Mouse (Mus musculus) MEL (cell line): Measurements from ENCODE around the gene Fut8. TPM values are rescaled to one million over a fixed set of nuclear protein-coding genes. Genes with fewer than 3 reads are reported as not detected.

Experiments
- DNase-seq: peaks from one replicate; pipeline ENCODE4 v3.0.0; 2011; ENCODE audit warnings: low read depth, low spot score
- H3K27ac ChIP-seq: 2 replicates; pipeline ENCODE4 v1.5.1; 2012; ENCODE audit warnings: low read depth, mild to moderate bottlenecking, control low read depth, low read length, moderate library complexity; ENCODE audit not compliant: control insufficient read depth
- H3K27me3 ChIP-seq, 2 experiments: fragments of 150-350 bp in 1 of 2; sonication (generic) in 1 of 2; 2 replicates each; pipeline ENCODE4 v1.6.1; 2012; ENCODE audit warnings: low read length in 2 of 2, mild to moderate bottlenecking in 2 of 2, improper control_type of control experiment in 1 of 2, moderate library complexity in 1 of 2; ENCODE audit not compliant: insufficient read depth in 2 of 2, control insufficient read depth in 1 of 2
- H3K36me3 ChIP-seq, 2 experiments: 2 replicates each; pipeline ENCODE4 v1.6.1; 2012 to 2014; ENCODE audit warnings: low read length in 2 of 2, improper control_type of control experiment in 1 of 2, inconsistent platforms in 1 of 2, mild to moderate bottlenecking in 1 of 2; ENCODE audit not compliant: insufficient read depth in 2 of 2, control insufficient read depth in 1 of 2
- H3K4me1 ChIP-seq, 2 experiments: fragments of 150-350 bp in 1 of 2; sonication (generic) in 1 of 2; 2 replicates each; pipeline ENCODE4 v1.6.1; 2012; ENCODE audit warnings: low read length in 2 of 2, improper control_type of control experiment in 1 of 2, mild to moderate bottlenecking in 1 of 2; ENCODE audit not compliant: insufficient read depth in 2 of 2, control insufficient read depth in 1 of 2
- H3K4me3 ChIP-seq, 2 experiments: fragments of 150-350 bp in 1 of 2; sonication (generic) in 1 of 2; 2 replicates each; pipeline ENCODE4 v1.5.1; 2012; ENCODE audit warnings: low read depth in 2 of 2, low read length in 2 of 2, mild to moderate bottlenecking in 2 of 2, moderate library complexity in 2 of 2, control low read depth in 1 of 2, improper control_type of control experiment in 1 of 2; ENCODE audit not compliant: control insufficient read depth in 1 of 2, insufficient read depth in 1 of 2
- H3K79me2 ChIP-seq: 2 replicates; pipeline ENCODE4 v1.6.1; 2012; ENCODE audit warnings: mild to moderate bottlenecking, low read length, moderate library complexity; ENCODE audit not compliant: control insufficient read depth, poor library complexity, insufficient read depth
- H3K9ac ChIP-seq: 2 replicates; pipeline ENCODE4 v1.6.1; 2012; ENCODE audit warnings: low read depth, mild to moderate bottlenecking, control low read depth, low read length, moderate library complexity; ENCODE audit not compliant: control insufficient read depth, poor library complexity, severe bottlenecking
- H3K9me3 ChIP-seq: fragments of 150-350 bp; sonication (generic); replicated peaks from 2 replicates; pipeline ENCODE4 v1.6.1; 2012; ENCODE audit warnings: mild to moderate bottlenecking, low read length, improper control_type of control experiment, moderate library complexity; ENCODE audit not compliant: insufficient read depth
- CHD1 ChIP-seq: IDR thresholded peaks from 2 replicates; pipeline ENCODE4 v1.6.1; 2012; ENCODE audit warnings: low read depth, mild to moderate bottlenecking, inconsistent platforms, low read length, improper control_type of control experiment
- CHD2 ChIP-seq: IDR thresholded peaks from 2 replicates; pipeline ENCODE4 v1.6.1; 2011; ENCODE audit warnings: low read length, improper control_type of control experiment
- EP300 ChIP-seq, 2 experiments: IDR thresholded peaks; 2 replicates each; pipeline ENCODE4 v1.6.1; 2011; ENCODE audit warnings: improper control_type of control experiment in 2 of 2, low read length in 2 of 2, low read depth in 1 of 2, mild to moderate bottlenecking in 1 of 2
- MAFK ChIP-seq: IDR thresholded peaks from 2 replicates; pipeline ENCODE4 v1.6.1; 2011; ENCODE audit warnings: low read depth, mild to moderate bottlenecking, low read length, improper control_type of control experiment, borderline replicate concordance
- MAZ ChIP-seq: IDR thresholded peaks from 2 replicates; pipeline ENCODE4 v1.6.1; 2012; ENCODE audit warnings: low read depth, mild to moderate bottlenecking, inconsistent platforms, low read length, improper control_type of control experiment
- MXI1 ChIP-seq: IDR thresholded peaks from 2 replicates; pipeline ENCODE4 v1.6.1; 2011; ENCODE audit warnings: mild to moderate bottlenecking, low read depth, low read length, improper control_type of control experiment
- MYB ChIP-seq: IDR thresholded peaks from 2 replicates; pipeline ENCODE4 v1.6.1; 2011; ENCODE audit warnings: mild to moderate bottlenecking, low read depth, low read length, improper control_type of control experiment
- NRF1 ChIP-seq: IDR thresholded peaks from 2 replicates; pipeline ENCODE4 v1.6.1; 2014; ENCODE audit warnings: low read depth, mild to moderate bottlenecking, inconsistent platforms, low read length, improper control_type of control experiment, moderate library complexity; ENCODE audit not compliant: poor library complexity, insufficient read depth, severe bottlenecking
- POLR2A ChIP-seq, 2 experiments: IDR thresholded peaks; 2 replicates each; pipeline ENCODE4 v1.6.1; 2011 to 2012; ENCODE audit warnings: low read length in 2 of 2, mild to moderate bottlenecking in 2 of 2, control low read depth in 1 of 2, improper control_type of control experiment in 1 of 2, low read depth in 1 of 2, moderate library complexity in 1 of 2; ENCODE audit not compliant: control insufficient read depth in 1 of 2, insufficient read depth in 1 of 2, poor library complexity in 1 of 2
- POLR2AphosphoS5 ChIP-seq: IDR thresholded peaks from 2 replicates; pipeline ENCODE4 v1.6.1; 2012; ENCODE audit warnings: low read depth, borderline replicate concordance, mild to moderate bottlenecking, inconsistent platforms, low read length, moderate library complexity, mixed read lengths
- RAD21 ChIP-seq: IDR thresholded peaks from 2 replicates; pipeline ENCODE4 v1.6.1; 2011; ENCODE audit warnings: mild to moderate bottlenecking, low read depth, low read length, improper control_type of control experiment
- SMC3 ChIP-seq: IDR thresholded peaks from 2 replicates; pipeline ENCODE4 v1.6.1; 2011; ENCODE audit warnings: low read depth, low read length, improper control_type of control experiment
- TBP ChIP-seq: IDR thresholded peaks from 2 replicates; pipeline ENCODE4 v1.8.0; 2011; ENCODE audit warnings: low read depth, low read length, improper control_type of control experiment
- TCF12 ChIP-seq: IDR thresholded peaks from 2 replicates; pipeline ENCODE4 v1.6.1; 2014; ENCODE audit warnings: low read depth, mild to moderate bottlenecking, inconsistent platforms, low read length, improper control_type of control experiment, moderate library complexity
- ZNF384 ChIP-seq: IDR thresholded peaks from 2 replicates; pipeline ENCODE4 v1.6.1; 2012; ENCODE audit warnings: low read depth, mild to moderate bottlenecking, inconsistent platforms, low read length, improper control_type of control experiment
- polyA plus RNA-seq, 2 experiments: library from polyadenylated mRNA; stranded (reverse) in 1 of 2; unstranded in 1 of 2; fragments of >175 nt in 1 of 2; fragments of >200 nt in 1 of 2; gene quantifications; 2 replicates each; pipeline versions ENCODE4 v1.2.1 to v1.2.4; 2012; ENCODE audit warnings: low replicate concordance in 2 of 2, low read depth in 1 of 2; ENCODE audit not compliant: insufficient read length in 2 of 2, insufficient read depth in 1 of 2, missing spikeins in 1 of 2
- total RNA-seq: library from RNA; depleted of rRNA; stranded (reverse); fragments of 300-350 nt; gene quantifications from 2 replicates; pipeline ENCODE4 v1.2.3, GENCODE M21; 2012

Gene Fut8
- total and polyA plus RNA-seq, 3 experiments = 61.3 to 90.0 (median 73.7) TPM

- no peak for DNase-seq
- Histone ChIP-seq H3K36me3 (peaks cover 2 to 18% of the 10 kb centered on the region in 2 experiments; a peak in 3 of 4 replicates), H3K79me2 (peaks cover 19% of the 10 kb centered on the region), H3K9ac (no peak overlapping the region), H3K4me1 (peaks cover 0 to under 1% of the 10 kb centered on the region in 2 experiments; a peak in 1 of 4 replicates), H3K27ac (no peak overlapping the region), H3K4me3 (no peak overlapping the region), H3K27me3 (no peaks in the 10 kb centered on the region), H3K9me3 (no peaks in the 10 kb centered on the region)
- TF ChIP-seq CHD1 (no peak), MAZ (no peak), POLR2AphosphoS5 (no peak), MXI1 (no peak), TBP (no peak), SMC3 (no peak), RAD21 (no peak), MYB (no peak)
These were observed 108.6 kb downstream of the Fut8 start for GRCm38 (mm10) chr12:77346521-77346920.

- Histone ChIP-seq H3K9ac (no peak overlapping the region), H3K4me3 (no peak overlapping the region), H3K27me3 (no peaks in the 10 kb centered on the region), H3K4me1 (peaks cover 2 to 3% of the 10 kb centered on the region in 2 experiments; a peak in 3 of 4 replicates), H3K36me3 (peaks cover 2 to 20% of the 10 kb centered on the region in 2 experiments; a peak in 3 of 4 replicates), H3K79me2 (peaks cover 14% of the 10 kb centered on the region), H3K27ac (no peak overlapping the region), H3K9me3 (no peaks in the 10 kb centered on the region)
- no peak for DNase-seq
- no peak for TF ChIP-seq EP300 (IDR thresholded peaks at IDR 0.05; ENCODE audit: low read depth in 1 of 2, low read length in 2 of 2)
- TF ChIP-seq ZNF384 = peak; percentile 64; the same call in 1 of the 2 replicates
These were observed 111.6 kb downstream of the Fut8 start for GRCm38 (mm10) chr12:77349543-77349942.

GRCm38 (mm10) chr12:77415720-77416119, 177.8 kb downstream of the Fut8 start:
- Histone ChIP-seq H3K36me3 (peaks cover 0 to 23% of the 10 kb centered on the region in 2 experiments; a peak in 2 of 4 replicates), H3K4me1 (no peaks in the 10 kb centered on the region; a peak in 1 of 4 replicates), H3K79me2 (no peaks in the 10 kb centered on the region), H3K27me3 (no peaks in the 10 kb centered on the region), H3K9ac (no peak overlapping the region), H3K27ac (no peak overlapping the region), H3K4me3 (no peak overlapping the region), H3K9me3 (no peaks in the 10 kb centered on the region)
- TF ChIP-seq NRF1 (no peak), TCF12 (no peak), MAFK (peak; percentile 63; the same call in 1 of the 2 replicates), POLR2A (IDR thresholded peaks at IDR 0.05; ENCODE audit: control insufficient read depth in 1 of 2, insufficient read depth in 1 of 2, low read depth in 1 of 2, low read length in 2 of 2, poor library complexity in 1 of 2) (no peak), CHD2 (no peak)
- DNase-seq = no peak
